Mouse (Mus musculus): Measurements from ENCODE around the gene Card14. TPM values are rescaled to one million over a fixed set of nuclear protein-coding genes. Genes with fewer than 3 reads are reported as not detected.
A peak's percentile ranks its signal among the peaks of the same experiment; 100 is the strongest.
"Not testable (repeated sequence)": the region's sequence is repeated elsewhere in the genome, so short reads cannot be mapped to it uniquely, and the experiment has no call there.

Card14 gene
- not detected for polyA plus RNA-seq (2017; shearing (Covaris generic))

- ATAC-seq = no peak
Measured at GRCm38 (mm10) chr11:119307658-119307867, at the start of gene Card14. TSS of gene Card14 (plus strand) at chr11:119307768.

- no peak for ATAC-seq
Measured at GRCm38 (mm10) chr11:119258216-119258571, 49.4 kb upstream of the Card14 start.

- ATAC-seq = peak; percentile 70
Measured at GRCm38 (mm10) chr11:119258572-119259322, 48.8 kb upstream of the Card14 start.

GRCm38 (mm10) chr11:119259977-119260376 lies 47.6 kb upstream of the Card14 start:
- no peak for ATAC-seq

GRCm38 (mm10) chr11:119264413-119264812 lies 43.2 kb upstream of the Card14 start:
- ATAC-seq = no peak

- no peak for ATAC-seq
Measured at GRCm38 (mm10) chr11:119265811-119266210, 41.8 kb upstream of the Card14 start.

GRCm38 (mm10) chr11:119267241-119267674 lies 40.3 kb upstream of the Card14 start:
- peak; percentile 48 for ATAC-seq

- peak; percentile 97 for ATAC-seq
Measured at GRCm38 (mm10) chr11:119267768-119268556, 39.6 kb upstream of the Card14 start, which contains the start of gene Gaa. TSS of gene Gaa (plus strand) at chr11:119267887.

- ATAC-seq = no peak
Measured at GRCm38 (mm10) chr11:119268557-119269195, 38.9 kb upstream of the Card14 start.

GRCm38 (mm10) chr11:119272492-119272891 lies 35.1 kb upstream of the Card14 start:
- ATAC-seq = not testable (repeated sequence)

GRCm38 (mm10) chr11:119273186-119273930 lies 34.2 kb upstream of the Card14 start:
- no peak for ATAC-seq

- ATAC-seq = no peak
Measured at GRCm38 (mm10) chr11:119281030-119281429, 26.5 kb upstream of the Card14 start.

- ATAC-seq = no peak
Measured at GRCm38 (mm10) chr11:119285791-119286527, 21.6 kb upstream of the Card14 start.

GRCm38 (mm10) chr11:119287207-119287992 lies 20.2 kb upstream of the Card14 start:
- ATAC-seq = no peak

GRCm38 (mm10) chr11:119292861-119293260 lies 14.7 kb upstream of the Card14 start:
- not testable (repeated sequence) for ATAC-seq

GRCm38 (mm10) chr11:119297996-119298395 lies 9.6 kb upstream of the Card14 start:
- no peak for ATAC-seq

GRCm38 (mm10) chr11:119298917-119299316 lies 8.7 kb upstream of the Card14 start:
- no peak for ATAC-seq

GRCm38 (mm10) chr11:119299391-119300245 lies 8.0 kb upstream of the Card14 start, which contains the start of gene Eif4a3:
TSS of gene Eif4a3 (minus strand) at chr11:119300089.
- ATAC-seq = peak; percentile 96

GRCm38 (mm10) chr11:119300246-119300935 lies 7.2 kb upstream of the Card14 start:
- ATAC-seq = peak; percentile 65

GRCm38 (mm10) chr11:119300986-119301385 lies 6.6 kb upstream of the Card14 start:
- ATAC-seq = no peak
